Mouse (Mus musculus) mature B cell (primary cell): ENCODE data around the gene Tmem178b.

Experiments used
- in situ Hi-C: fragments of 300-500 bp; cut with MboI; formaldehyde crosslinking; loops from 2 replicates; pipeline ENCODE4 v1.14.3; 2019

Tmem178b gene

GRCm38 (mm10) chr6:40263687-40264086 is 390.6 kb downstream of the Tmem178b start:
- in situ Hi-C loops: no loop called here

GRCm38 (mm10) chr6:40300707-40301106 is 427.6 kb downstream of the Tmem178b start:
- in situ Hi-C loops: no loop called here

GRCm38 (mm10) chr6:40303379-40303778 is 430.3 kb downstream of the Tmem178b start:
- in situ Hi-C loops: no loop called here
